ENCODE assay signal across 8 mouse cellular contexts in genomic region chr11:58953351-58954169, GRCm38 (mm10). TPM values are rescaled to one million over a fixed set of nuclear protein-coding genes. Genes with fewer than 3 reads are reported as not detected.
DNase-seq lines count a peak whose midpoint lies in the region; ATAC-seq and TF ChIP-seq lines count a peak whose summit lies in the region.

No protein-coding gene starts in this region.

- H3K36me3 ChIP-seq in kidney, embryonic 14.5 days (ENCODE audit: control insufficient read depth, insufficient read depth, low read length), result peaks cover 11% of the 10 kb centered on the region
- peaks cover 5% of the 10 kb centered on the region; the same call in 1 of the 2 replicates for H3K36me3 ChIP-seq in ES-E14 (ENCODE audit: control insufficient read depth, insufficient read depth, low read length, poor library complexity, severe bottlenecking)
- H3K36me3 ChIP-seq in embryonic facial prominence, embryonic 15.5 days, result peaks cover 4% of the 10 kb centered on the region; the same call in 1 of the 2 replicates
- H3K36me3 ChIP-seq in intestine, embryonic 16.5 days (ENCODE audit: control insufficient read depth, insufficient read depth, low read length), result peaks cover 6% of the 10 kb centered on the region; the same call in 1 of the 2 replicates
- no peaks in the 10 kb centered on the region for H3K36me3 ChIP-seq in midbrain, embryonic 15.5 days (replicated peaks)

- H3K9ac ChIP-seq in kidney, embryonic 14.5 days (ENCODE audit: low read depth, low read length), result peak overlapping the region; percentile 93
- peak overlapping the region; percentile 74 for H3K9ac ChIP-seq in ES-E14 (ENCODE audit: insufficient read depth, low read depth, low read length, poor library complexity, severe bottlenecking)
- H3K9ac ChIP-seq in embryonic facial prominence, embryonic 15.5 days, result peak overlapping the region; percentile 40
- peak overlapping the region; percentile 77 for H3K9ac ChIP-seq in intestine, embryonic 16.5 days (ENCODE audit: low read depth, low read length)
- peak overlapping the region; percentile 62 for H3K9ac ChIP-seq in midbrain, embryonic 15.5 days

- 1% methylated on average over 33 of the region's 33 CpGs for WGBS in kidney, embryonic 14.5 days
- WGBS in embryonic facial prominence, embryonic 15.5 days, result 2% methylated on average over 33 of the region's 33 CpGs
- under 1% methylated on average over 33 of the region's 33 CpGs for WGBS in intestine, embryonic 16.5 days
- under 1% methylated on average over 33 of the region's 33 CpGs for WGBS in midbrain, embryonic 15.5 days

- H3K4me2 ChIP-seq in kidney, embryonic 14.5 days (replicated peaks; ENCODE audit: low read depth, low read length), result peak overlapping the region; percentile 79
- peak overlapping the region; percentile 93 for H3K4me2 ChIP-seq in embryonic facial prominence, embryonic 15.5 days (replicated peaks)
- H3K4me2 ChIP-seq in intestine, embryonic 16.5 days (ENCODE audit: low read depth, low read length), result peak overlapping the region; percentile 96
- H3K4me2 ChIP-seq in midbrain, embryonic 15.5 days, result peak overlapping the region; percentile 58

- peak; percentile 5 for ATAC-seq in kidney, embryonic 14.5 days (ENCODE audit: low FRiP score, low TSS enrichment)
- ATAC-seq in embryonic facial prominence, embryonic 15.5 days (ENCODE audit: insufficient number of reproducible peaks, low FRiP score, low TSS enrichment, low read depth), result 0 out of 2 replicates have a peak, but pooled peaks have one; percentile 1
- peak; percentile 43 for ATAC-seq in intestine, embryonic 16.5 days
- ATAC-seq in midbrain, embryonic 15.5 days (replicated peaks), result peak; percentile 22

- H3K4me3 ChIP-seq in kidney, embryonic 14.5 days (ENCODE audit: low read length), result peak overlapping the region; percentile 56
- H3K4me3 ChIP-seq in ES-E14 (ENCODE audit: insufficient read depth in 1 of 2, low read depth in 1 of 2, low read length in 2 of 2, poor library complexity in 1 of 2, severe bottlenecking in 1 of 2), result peak overlapping the region; percentile 64 to 65
- H3K4me3 ChIP-seq in embryonic facial prominence, embryonic 15.5 days (replicated peaks), result peak overlapping the region; percentile 69
- peak overlapping the region; percentile 66 for H3K4me3 ChIP-seq in intestine, embryonic 16.5 days (ENCODE audit: low read length)
- peak overlapping the region; percentile 97 for H3K4me3 ChIP-seq in midbrain, embryonic 15.5 days

- no peak for DNase-seq in kidney, adult 8-10 months
- no peak for DNase-seq in ES-E14 (ENCODE audit: low read depth, low spot score)
- peak; percentile 56 to 60 for DNase-seq in thymus, postnatal 36 days
- no peak for DNase-seq in gastrocnemius, postnatal 14 days

- H3K27ac ChIP-seq in kidney, embryonic 14.5 days (ENCODE audit: low read depth, low read length), result peak overlapping the region; percentile 100
- no peak overlapping the region for H3K27ac ChIP-seq in ES-E14 (ENCODE audit: insufficient read depth, low read depth, low read length, poor library complexity, severe bottlenecking)
- H3K27ac ChIP-seq in embryonic facial prominence, embryonic 15.5 days (replicated peaks), result peak overlapping the region; percentile 100
- peak overlapping the region; percentile 90 for H3K27ac ChIP-seq in intestine, embryonic 16.5 days (ENCODE audit: low read length)
- peak overlapping the region; percentile 99 for H3K27ac ChIP-seq in midbrain, embryonic 15.5 days

- intact Hi-C loops in gastrocnemius, postnatal 14 days (cut with DNase I; ENCODE audit: low total_unique reads), result no loop called here

- 0 out of 2 replicates have a peak, but pooled peaks cover 3% of the 10 kb centered on the region for H3K27me3 ChIP-seq in kidney, embryonic 14.5 days (ENCODE audit: control insufficient read depth, insufficient read depth, low read length)
- peaks cover 8% of the 10 kb centered on the region for H3K27me3 ChIP-seq in embryonic facial prominence, embryonic 15.5 days
- H3K27me3 ChIP-seq in intestine, embryonic 16.5 days (replicated peaks; ENCODE audit: control insufficient read depth, insufficient read depth, low read length), result no peaks in the 10 kb centered on the region
- no peaks in the 10 kb centered on the region for H3K27me3 ChIP-seq in midbrain, embryonic 15.5 days (replicated peaks)

- in situ Hi-C loops in ES-E14 (cut with MboI; ENCODE audit: low sequenced_read_pairs in 2 of 2, unreplicated experiment in 2 of 2), result no loop called here

- H3K4me1 ChIP-seq in kidney, embryonic 14.5 days (ENCODE audit: control insufficient read depth, insufficient read depth, low read length), result peaks cover 20% of the 10 kb centered on the region; the same call in 1 of the 2 replicates
- H3K4me1 ChIP-seq in ES-E14 (ENCODE audit: control insufficient read depth in 2 of 2, insufficient read depth in 2 of 2, low read length in 2 of 2, poor library complexity in 1 of 2), result peaks cover 0 to 3% of the 10 kb centered on the region in 2 experiments; a peak in 1 of 4 replicates
- peaks cover 39% of the 10 kb centered on the region for H3K4me1 ChIP-seq in embryonic facial prominence, embryonic 15.5 days
- peaks cover 24% of the 10 kb centered on the region for H3K4me1 ChIP-seq in intestine, embryonic 16.5 days (ENCODE audit: control insufficient read depth, insufficient read depth, low read length)
- H3K4me1 ChIP-seq in midbrain, embryonic 15.5 days, result peaks cover 49% of the 10 kb centered on the region

- no peaks in the 10 kb centered on the region for H3K9me3 ChIP-seq in kidney, embryonic 14.5 days (ENCODE audit: control insufficient read depth, low read length)
- no peaks in the 10 kb centered on the region for H3K9me3 ChIP-seq in ES-E14 (ENCODE audit: control insufficient read depth, insufficient read depth, low read depth, low read length)
- H3K9me3 ChIP-seq in embryonic facial prominence, embryonic 15.5 days (replicated peaks), result no peaks in the 10 kb centered on the region
- no peaks in the 10 kb centered on the region for H3K9me3 ChIP-seq in intestine, embryonic 16.5 days (ENCODE audit: control insufficient read depth, low read length)
- no peaks in the 10 kb centered on the region for H3K9me3 ChIP-seq in midbrain, embryonic 15.5 days

TF ChIP-seq in ES-E14, 5 proteins besides CTCF, POLR2A, EP300 and RAD21:
- TF ChIP-seq ZNF384 (IDR thresholded peaks at IDR 0.05; ENCODE audit: low read depth, low read length), result no peak
- no peak for TF ChIP-seq CHD2 (IDR thresholded peaks at IDR 0.05; ENCODE audit: low read depth, low read length)
- TF ChIP-seq MAFK (IDR thresholded peaks at IDR 0.05; ENCODE audit: insufficient read depth, low read depth, low read length), result no peak
- TF ChIP-seq ZC3H11A (IDR thresholded peaks at IDR 0.05; ENCODE audit: borderline replicate concordance, low read depth, low read length), result no peak
- no peak for TF ChIP-seq HCFC1 (IDR thresholded peaks at IDR 0.05; ENCODE audit: borderline replicate concordance, insufficient read depth, low read length)

RNA-seq across cellular contexts. Expression of gene Hist3h2a, which starts 0.9 kb away (rescaled TPM):
- polyA plus RNA-seq in kidney, embryonic 14.5 days (2014; fragmentation: Nextera tagmentation; extraction: Ambion mirVana), result 31.8 and 32.7 TPM in 2 replicates
- total RNA-seq in ES-E14 (2012; rRNA removed), result 161 and 194 TPM in 2 replicates
- polyA plus RNA-seq in embryonic facial prominence, embryonic 15.5 days (2015; fragmentation: Nextera tagmentation; extraction: Ambion mirVana), result 37.0 and 38.3 TPM in 2 replicates
- polyA plus RNA-seq in intestine, embryonic 16.5 days (2015; fragmentation: Nextera tagmentation; extraction: Ambion mirVana), result 28.5 and 31.6 TPM in 2 replicates
- 119 and 121 TPM in 2 replicates for polyA plus RNA-seq in midbrain, embryonic 15.5 days (2015; fragmentation: Nextera tagmentation; extraction: Ambion mirVana)
- 10 to 100 TPM; 15.1 to 16.8 TPM for total RNA-seq in gastrocnemius, postnatal 14 days (2021)

RNA-seq across cellular contexts. Expression of gene Trim17, which starts 0.9 kb away (rescaled TPM):
- 0.63 and 0.65 TPM in 2 replicates for polyA plus RNA-seq in kidney, embryonic 14.5 days (2014; fragmentation: Nextera tagmentation; extraction: Ambion mirVana)
- 0.40 and 0.74 TPM in 2 replicates for total RNA-seq in ES-E14 (2012; rRNA removed)
- 0.42 and 0.59 TPM in 2 replicates for polyA plus RNA-seq in embryonic facial prominence, embryonic 15.5 days (2015; fragmentation: Nextera tagmentation; extraction: Ambion mirVana)
- polyA plus RNA-seq in intestine, embryonic 16.5 days (2015; fragmentation: Nextera tagmentation; extraction: Ambion mirVana), result 0.15 and 0.35 TPM in 2 replicates
- polyA plus RNA-seq in midbrain, embryonic 15.5 days (2015; fragmentation: Nextera tagmentation; extraction: Ambion mirVana), result 1.5 and 2.0 TPM in 2 replicates
- total RNA-seq in gastrocnemius, postnatal 14 days (2021), result under 1 TPM in 1 of 2 experiments, not detected in 1; 0.29 TPM

RNA-seq across cellular contexts. Expression of gene Hist3h2ba, which starts 4.8 kb away (rescaled TPM):
- 29.9 and 146 TPM in 2 replicates for polyA plus RNA-seq in kidney, embryonic 14.5 days (2014; fragmentation: Nextera tagmentation; extraction: Ambion mirVana)
- 109 and 141 TPM in 2 replicates for total RNA-seq in ES-E14 (2012; rRNA removed)
- 43.6 and 55.8 TPM in 2 replicates for polyA plus RNA-seq in embryonic facial prominence, embryonic 15.5 days (2015; fragmentation: Nextera tagmentation; extraction: Ambion mirVana)
- 34.7 and 40.9 TPM in 2 replicates for polyA plus RNA-seq in intestine, embryonic 16.5 days (2015; fragmentation: Nextera tagmentation; extraction: Ambion mirVana)
- 311 and 338 TPM in 2 replicates for polyA plus RNA-seq in midbrain, embryonic 15.5 days (2015; fragmentation: Nextera tagmentation; extraction: Ambion mirVana)
- total RNA-seq in gastrocnemius, postnatal 14 days (2021), result 1 to 10 TPM; 2.1 to 3.7 TPM

RNA-seq across cellular contexts. Expression of gene Rnf187, which starts 14.8 kb away (rescaled TPM):
- 229 and 304 TPM in 2 replicates for polyA plus RNA-seq in kidney, embryonic 14.5 days (2014; fragmentation: Nextera tagmentation; extraction: Ambion mirVana)
- 104 and 115 TPM in 2 replicates for total RNA-seq in ES-E14 (2012; rRNA removed)
- 243 and 249 TPM in 2 replicates for polyA plus RNA-seq in embryonic facial prominence, embryonic 15.5 days (2015; fragmentation: Nextera tagmentation; extraction: Ambion mirVana)
- 131 and 138 TPM in 2 replicates for polyA plus RNA-seq in intestine, embryonic 16.5 days (2015; fragmentation: Nextera tagmentation; extraction: Ambion mirVana)
- 626 and 662 TPM in 2 replicates for polyA plus RNA-seq in midbrain, embryonic 15.5 days (2015; fragmentation: Nextera tagmentation; extraction: Ambion mirVana)
- total RNA-seq in gastrocnemius, postnatal 14 days (2021), result 100 to 1,000 TPM; 126 to 139 TPM

RNA-seq across cellular contexts. Expression of gene Trim11, which starts 24.3 kb away (rescaled TPM):
- 16.7 and 19.8 TPM in 2 replicates for polyA plus RNA-seq in kidney, embryonic 14.5 days (2014; fragmentation: Nextera tagmentation; extraction: Ambion mirVana)
- total RNA-seq in ES-E14 (2012; rRNA removed), result 29.6 and 47.4 TPM in 2 replicates
- polyA plus RNA-seq in embryonic facial prominence, embryonic 15.5 days (2015; fragmentation: Nextera tagmentation; extraction: Ambion mirVana), result 23.3 and 24.1 TPM in 2 replicates
- 17.0 and 17.5 TPM in 2 replicates for polyA plus RNA-seq in intestine, embryonic 16.5 days (2015; fragmentation: Nextera tagmentation; extraction: Ambion mirVana)
- 22.1 and 24.1 TPM in 2 replicates for polyA plus RNA-seq in midbrain, embryonic 15.5 days (2015; fragmentation: Nextera tagmentation; extraction: Ambion mirVana)
- total RNA-seq in gastrocnemius, postnatal 14 days (2021), result 1 to 10 TPM; 9.3 to 9.6 TPM

Comparison
In these comparisons a context has a peak if more than half of its experiments do, and no peak if none do; other contexts are left out.
1. H3K9ac ChIP-seq: peak in every context shown above with its lines; median percentile 93 in kidney, embryonic 14.5 days; 77 in intestine, embryonic 16.5 days; 74 in ES-E14; 62 in midbrain, embryonic 15.5 days; 40 in embryonic facial prominence, embryonic 15.5 days.
2. DNase-seq: peak in thymus, postnatal 36 days (2 of 2); none in kidney, adult 8-10 months (0 of 2), ES-E14 (single experiment) and gastrocnemius, postnatal 14 days (single experiment).
3. Peak in every context shown above with its lines, with median percentiles within 50 percentile points of each other: ATAC-seq, H3K4me2 ChIP-seq and H3K4me3 ChIP-seq.